Mouse (Mus musculus) bone marrow, adult 2 months (tissue): ENCODE results near the gene Emilin3. TPM values are rescaled to one million over a fixed set of nuclear protein-coding genes. Genes with fewer than 3 reads are reported as not detected.

Experiments used
- H3K27ac ChIP-seq: fragments of 200-500 bp; 2 replicates; pipeline ENCODE4 v1.5.1; 2012; ENCODE audit warnings: low read depth, mild to moderate bottlenecking, control low read depth, inconsistent platforms, low read length; ENCODE audit not compliant: control insufficient read depth, poor library complexity, insufficient read depth
- H3K4me1 ChIP-seq: fragments of 200-500 bp; 2 replicates; pipeline ENCODE4 v1.6.1; 2011; ENCODE audit warnings: low read length; ENCODE audit not compliant: control insufficient read depth, insufficient read depth
- H3K4me3 ChIP-seq: fragments of 200-500 bp; replicated peaks from 2 replicates; pipeline ENCODE3; 2011; ENCODE audit warnings: mild to moderate bottlenecking, low read depth, low read length, control low read depth; ENCODE audit not compliant: control insufficient read depth
- CTCF ChIP-seq: fragments of 200-500 bp; IDR thresholded peaks from 2 replicates; pipeline ENCODE4 v1.5.1; 2011; ENCODE audit warnings: low read length, control low read depth; ENCODE audit not compliant: control insufficient read depth, insufficient read depth
- POLR2A ChIP-seq: fragments of 200-500 bp; IDR thresholded peaks from 2 replicates; pipeline ENCODE4 v1.6.1; 2011; ENCODE audit warnings: low read depth, mild to moderate bottlenecking, control low read depth, low read length, borderline replicate concordance; ENCODE audit not compliant: control insufficient read depth
- WGBS: fragments of 180-500 bp; shearing (Covaris S2); methylation state at CpG from one replicate; pipeline ENCODE4 v1.1.7; 2018; 5-methylcytosine and 5-hydroxymethylcytosine counted together
- polyA plus RNA-seq: library from polyadenylated mRNA; stranded (reverse); fragments of >200 nt; gene quantifications from 2 replicates; pipeline ENCODE4 v1.2.4, GENCODE M21; 2011; ENCODE audit warnings: low replicate concordance; ENCODE audit not compliant: missing spikeins, insufficient read depth, insufficient read length

Emilin3 gene
- polyA plus RNA-seq, 1 experiment: 0.57 TPM

DNA sequence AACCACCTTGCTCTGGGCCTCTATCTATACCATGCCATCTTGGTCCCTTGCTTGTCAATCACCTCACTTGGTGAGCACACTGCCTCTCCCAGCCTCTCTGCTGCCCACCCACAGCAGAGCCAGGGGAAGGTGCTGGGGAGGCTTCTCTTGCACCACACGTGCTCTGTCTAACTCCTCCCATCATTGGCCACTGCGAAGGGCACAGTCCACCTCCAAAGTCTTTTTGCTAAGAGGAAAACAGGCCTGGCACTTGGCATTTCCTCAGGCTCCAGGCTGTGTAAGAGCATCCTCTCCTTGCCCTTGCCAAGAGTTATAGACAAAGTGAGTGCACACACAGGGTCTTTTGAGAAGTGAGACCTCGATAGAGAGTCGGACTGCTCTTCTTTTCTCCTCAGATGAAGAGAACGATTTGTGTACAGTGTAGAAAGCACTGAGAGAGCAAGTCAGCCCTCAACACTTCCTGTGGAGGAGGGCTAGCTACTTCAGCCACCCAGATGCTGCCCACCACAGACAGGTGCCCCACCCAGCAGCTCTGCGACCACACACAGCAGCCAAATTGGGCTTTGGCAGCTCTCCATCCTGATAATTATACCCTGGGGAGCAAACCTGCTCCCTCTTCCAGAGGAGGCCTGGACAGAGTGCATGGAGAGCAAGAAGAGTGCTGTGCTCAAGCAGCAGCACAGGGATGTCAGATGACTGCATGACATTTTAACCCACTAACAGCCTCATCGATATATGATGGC is 41.2 kb upstream of the Emilin3 start:
- H3K27ac ChIP-seq: no peak overlapping the region

DNA sequence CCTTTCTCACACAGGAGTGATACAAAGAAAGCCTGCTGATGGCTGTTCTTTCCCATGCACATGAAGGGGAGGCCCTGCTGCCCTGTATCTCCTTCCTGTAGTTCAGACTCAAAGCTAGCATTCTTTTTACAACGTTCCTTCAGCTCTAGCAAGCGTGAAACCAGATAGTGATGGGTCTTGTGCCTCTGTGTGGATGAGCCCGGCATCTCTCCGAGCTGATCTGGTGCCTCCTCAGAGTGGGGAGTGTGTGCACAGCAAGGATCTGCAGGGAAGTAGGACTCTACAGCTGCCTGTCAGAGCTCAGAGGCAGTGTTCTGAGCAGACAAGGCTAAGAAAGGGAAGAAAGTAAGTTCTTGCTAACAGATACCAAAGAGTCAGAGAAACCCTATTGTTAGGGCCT is 39.5 kb upstream of the Emilin3 start:
- Histone ChIP-seq H3K4me3 (no peak overlapping the region), H3K27ac (no peak overlapping the region), H3K4me1 (no peaks in the 10 kb centered on the region)
- TF ChIP-seq POLR2A (no peak), CTCF (no peak)
- WGBS: 79% methylated on average over 4 of the region's 4 CpGs

More for the DNA sequence above, 41.2 kb upstream of the Emilin3 start:
- 48% methylated on average over 7 of the region's 7 CpGs for WGBS
- TF ChIP-seq CTCF (no peak), POLR2A (no peak)
- Histone ChIP-seq H3K4me1 (no peaks in the 10 kb centered on the region), H3K4me3 (no peak overlapping the region)

DNA sequence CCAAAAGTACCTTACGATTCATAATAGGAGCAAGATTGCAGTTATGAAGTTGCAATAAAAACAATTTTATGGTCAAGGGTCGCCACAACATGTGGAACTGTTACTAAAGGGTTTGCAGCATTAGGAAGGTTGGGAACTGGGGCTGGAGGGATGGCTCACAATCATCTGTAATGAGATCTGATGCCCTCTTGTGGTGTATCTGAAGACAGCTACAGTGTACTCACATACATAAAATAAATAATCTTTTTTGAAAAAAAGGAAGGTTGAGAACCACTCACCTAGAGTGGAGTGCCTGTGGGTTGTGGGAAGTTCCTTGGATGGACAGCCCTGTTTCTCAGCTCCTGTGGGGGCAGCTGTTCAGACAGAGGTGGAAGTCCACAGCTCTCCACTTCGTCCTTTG is 30.3 kb upstream of the Emilin3 start:
- Histone ChIP-seq H3K4me1 (no peaks in the 10 kb centered on the region), H3K4me3 (no peak overlapping the region), H3K27ac (no peak overlapping the region)
- no peak for TF ChIP-seq POLR2A
- no peak for TF ChIP-seq CTCF
- 67% methylated on average over 3 of the region's 3 CpGs for WGBS

DNA sequence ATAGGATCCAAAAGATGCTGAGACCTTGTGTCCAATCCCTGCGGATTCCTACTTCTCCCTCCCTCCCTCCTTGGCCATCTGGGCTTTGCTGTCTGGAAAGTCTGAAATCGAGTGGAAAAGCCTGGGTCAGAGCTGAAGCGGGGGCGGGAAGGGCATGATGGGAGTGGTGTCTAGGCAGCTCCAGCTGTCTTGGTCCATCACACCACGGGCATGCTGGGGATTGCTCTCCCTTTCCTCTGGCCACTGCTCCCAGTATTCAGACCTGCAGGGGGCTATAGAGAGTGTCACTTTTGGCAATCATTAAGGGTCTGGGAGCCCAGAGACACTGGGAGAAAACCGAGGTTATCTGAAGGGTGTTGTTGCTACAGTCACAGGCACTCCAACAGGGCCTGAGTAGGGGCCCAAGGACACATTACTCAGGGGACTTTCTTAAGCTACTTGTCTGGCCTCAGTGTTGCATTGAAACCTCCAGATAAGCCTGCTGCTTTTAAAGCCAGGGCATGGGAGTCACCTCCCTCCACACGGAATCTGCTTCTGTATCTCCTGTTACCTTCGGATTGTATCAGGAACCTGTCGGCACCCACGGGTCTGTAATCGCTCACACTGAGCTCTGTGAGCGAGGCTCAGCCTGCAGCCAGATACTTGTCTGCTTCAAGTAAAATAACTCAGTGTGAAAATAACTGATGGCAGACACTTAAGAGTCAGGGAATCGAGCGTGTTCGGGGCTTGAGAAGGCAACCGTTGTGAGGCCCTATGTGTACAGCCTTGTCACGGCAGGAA is 29.0 kb upstream of the Emilin3 start:
- Histone ChIP-seq H3K4me1 (no peaks in the 10 kb centered on the region), H3K4me3 (no peak overlapping the region), H3K27ac (no peak overlapping the region)
- TF ChIP-seq CTCF: no peak
- no peak for TF ChIP-seq POLR2A
- 80% methylated on average over 17 of the region's 17 CpGs for WGBS

DNA sequence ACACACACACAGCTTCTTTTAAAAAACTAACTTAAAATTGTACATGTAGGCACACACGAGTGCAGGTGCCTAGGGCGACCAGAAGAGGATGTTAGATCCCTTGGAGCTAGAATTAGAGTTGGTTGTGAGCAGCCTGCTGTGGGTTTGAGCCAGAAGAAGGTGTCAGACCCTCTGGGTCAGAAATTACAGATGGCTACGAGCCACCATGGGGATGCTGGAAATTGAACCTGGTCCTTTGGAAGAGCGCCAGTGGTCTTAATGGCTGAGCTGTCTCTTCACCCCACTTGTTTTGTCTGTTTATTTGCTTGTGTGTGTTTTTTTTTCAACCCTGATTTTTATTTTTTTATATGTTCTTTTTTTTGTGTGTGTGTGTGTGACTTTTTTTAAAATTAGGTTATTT is 22.3 kb upstream of the Emilin3 start:
- Histone ChIP-seq H3K4me3 (no peak overlapping the region), H3K27ac (no peak overlapping the region), H3K4me1 (no peaks in the 10 kb centered on the region)
- TF ChIP-seq CTCF (no peak), POLR2A (no peak)
- 73% methylated on average over 4 of the region's 4 CpGs for WGBS

DNA sequence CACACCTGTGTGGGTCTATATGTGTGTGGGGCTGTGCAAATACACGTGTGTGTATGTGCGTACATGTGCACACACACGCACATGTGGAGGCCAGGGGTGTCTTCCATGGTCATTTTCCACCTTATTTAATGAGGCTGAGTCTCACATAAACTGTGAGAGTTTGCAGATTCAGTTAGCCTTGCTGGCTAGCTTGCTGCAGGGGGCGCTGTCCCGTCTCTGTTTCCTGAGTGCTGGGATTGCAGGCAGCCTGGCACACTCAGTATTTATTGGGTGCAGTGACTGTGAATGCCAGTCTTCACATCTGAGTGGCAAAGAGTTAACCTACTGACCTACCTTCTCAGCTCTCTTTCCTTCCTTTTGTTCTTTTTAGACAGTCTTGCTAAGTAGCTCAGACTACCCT is 21.8 kb upstream of the Emilin3 start:
- no peak for TF ChIP-seq POLR2A
- 0 out of 2 replicates have a peak, but pooled peaks have one; percentile 10 for TF ChIP-seq CTCF
- 64% methylated on average over 5 of the region's 5 CpGs for WGBS
- Histone ChIP-seq H3K4me3 (no peak overlapping the region), H3K27ac (no peak overlapping the region), H3K4me1 (no peaks in the 10 kb centered on the region)

DNA sequence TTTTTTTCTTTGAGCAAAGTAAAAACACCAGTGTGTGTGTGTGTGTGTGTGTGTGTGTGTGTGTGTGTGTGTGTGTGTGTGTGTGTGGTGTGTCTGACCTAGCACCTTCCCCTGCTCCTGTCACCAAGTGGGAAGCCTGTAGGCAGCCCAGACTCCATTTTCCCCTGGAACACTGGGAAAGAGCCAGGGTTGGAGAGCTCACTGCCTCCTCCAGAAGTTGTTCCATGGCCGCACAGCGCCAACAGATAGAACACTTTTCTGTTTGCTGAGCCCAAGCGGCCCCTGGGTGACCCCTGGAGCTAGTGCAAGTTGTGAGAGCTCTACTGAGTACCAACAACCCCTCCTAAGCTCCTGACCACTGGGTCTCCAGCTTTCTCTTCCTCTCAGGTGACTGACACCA is 20.9 kb upstream of the Emilin3 start:
- H3K4me3 ChIP-seq: no peak overlapping the region
- TF ChIP-seq POLR2A (no peak), CTCF (no peak)
- WGBS: 82% methylated on average over 3 of the region's 3 CpGs
- no peaks in the 10 kb centered on the region for H3K4me1 ChIP-seq
- H3K27ac ChIP-seq: no peak overlapping the region

DNA sequence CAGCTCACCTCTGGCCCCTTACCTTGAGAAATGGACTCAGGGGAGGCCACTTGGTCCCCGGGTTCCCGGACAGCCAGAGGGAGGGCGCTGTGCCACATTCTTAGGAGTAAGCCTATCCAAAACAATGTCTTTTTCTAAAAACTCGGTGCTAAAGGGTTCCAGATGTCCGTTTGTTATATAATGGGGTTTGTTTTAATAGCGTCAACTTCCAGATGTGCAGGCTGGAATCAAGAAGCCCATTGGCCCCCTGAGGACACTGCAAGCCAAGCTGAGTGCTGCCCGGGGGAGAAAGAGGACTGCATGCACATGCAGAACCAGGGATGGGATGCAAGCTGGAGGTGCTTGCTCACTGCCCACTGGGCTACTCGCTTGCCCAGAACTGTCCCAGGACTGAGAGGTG is 20.2 kb upstream of the Emilin3 start:
- Histone ChIP-seq H3K4me3 (no peak overlapping the region), H3K27ac (no peak overlapping the region), H3K4me1 (no peaks in the 10 kb centered on the region)
- no peak for TF ChIP-seq CTCF
- no peak for TF ChIP-seq POLR2A
- WGBS: 76% methylated on average over 8 of the region's 8 CpGs

DNA sequence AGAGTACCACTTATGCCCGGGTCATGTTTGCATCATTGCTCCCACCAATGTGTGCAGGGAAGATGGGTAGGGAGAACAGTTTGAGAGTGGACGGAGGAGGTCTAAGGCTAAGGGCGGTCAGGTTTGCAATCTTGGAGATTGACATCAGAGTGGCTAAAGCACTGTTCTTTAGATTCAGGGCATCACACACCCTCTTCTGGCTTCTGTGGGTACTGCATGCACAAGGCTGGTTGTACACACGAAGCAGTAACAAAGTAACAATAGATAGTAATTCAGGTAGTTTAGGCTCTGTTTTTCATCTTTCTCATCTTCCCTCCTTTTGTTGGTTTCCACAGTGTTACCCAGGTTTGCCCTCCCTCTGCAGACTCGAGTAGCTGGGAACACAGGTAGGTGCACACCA is 19.2 kb upstream of the Emilin3 start:
- 87% methylated on average over 5 of the region's 5 CpGs for WGBS
- Histone ChIP-seq H3K4me1 (no peaks in the 10 kb centered on the region), H3K4me3 (no peak overlapping the region), H3K27ac (no peak overlapping the region)
- TF ChIP-seq POLR2A: no peak
- no peak for TF ChIP-seq CTCF
